Mouse (Mus musculus): ENCODE measurements around the gene Snx8. TPM values are rescaled to one million over a fixed set of nuclear protein-coding genes. Genes with fewer than 3 reads are reported as not detected.
A peak's percentile ranks its signal among the peaks of the same experiment; 100 is the strongest.

Snx8 gene
- polyA plus RNA-seq, 1 experiment from 2014 or later, result 17.3 TPM

GRCm38 (mm10) chr5:140333631-140334030 lies 55.4 kb downstream of the Snx8 start:
- Histone ChIP-seq H3K36me3 (peaks cover 2% of the 10 kb centered on the region; the same call in 1 of the 2 replicates), H3K9ac (no peak overlapping the region), H3K9me3 (no peaks in the 10 kb centered on the region), H3K4me1 (peaks cover 6% of the 10 kb centered on the region), H3K27me3 (replicated peaks) (no peaks in the 10 kb centered on the region), H3K4me2 (no peak overlapping the region), H3K4me3 (replicated peaks) (no peak overlapping the region), H3K27ac (no peak overlapping the region)
- no peak for ATAC-seq (ENCODE audit: insufficient read depth, low FRiP score, low read depth)
- WGBS, result 24% methylated on average over 2 of the region's 2 CpGs

DNA sequence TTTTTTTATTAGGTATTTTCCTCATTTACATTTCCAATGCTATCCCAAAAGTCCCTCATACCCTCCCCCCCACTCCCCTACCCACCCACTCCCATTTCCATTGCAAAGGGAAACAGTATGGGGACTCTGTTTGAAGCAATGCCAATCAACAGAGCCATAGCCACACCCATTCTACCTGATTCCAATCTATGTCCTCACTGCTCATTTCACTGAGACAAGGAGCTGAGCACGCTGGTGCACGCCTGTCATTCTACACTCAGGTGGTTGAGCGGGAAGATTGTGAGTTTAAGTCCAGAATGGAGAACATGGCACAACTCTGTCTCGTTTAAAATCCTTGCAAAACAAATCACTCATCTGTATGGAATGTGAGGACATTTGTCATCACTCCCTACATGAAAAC lies 56.5 kb downstream of the Snx8 start:
- Histone ChIP-seq H3K9me3 (no peaks in the 10 kb centered on the region), H3K4me1 (peaks cover 6% of the 10 kb centered on the region), H3K36me3 (peaks cover 6% of the 10 kb centered on the region; the same call in 1 of the 2 replicates), H3K4me2 (peak overlapping the region; percentile 87), H3K27me3 (replicated peaks) (no peaks in the 10 kb centered on the region), H3K4me3 (replicated peaks) (no peak overlapping the region), H3K27ac (no peak overlapping the region), H3K9ac (no peak overlapping the region)
- 44% methylated on average over 4 of the region's 4 CpGs for WGBS
- no peak for ATAC-seq (ENCODE audit: insufficient read depth, low FRiP score, low read depth)

- peak; percentile 78 for ATAC-seq (ENCODE audit: insufficient read depth, low FRiP score, low read depth)
- Histone ChIP-seq H3K9me3 (no peaks in the 10 kb centered on the region), H3K4me1 (peaks cover 6% of the 10 kb centered on the region), H3K27me3 (replicated peaks) (no peaks in the 10 kb centered on the region), H3K4me2 (peak within 1 kb of the TSS; percentile 87), H3K4me3 (replicated peaks) (peak within 1 kb of the TSS; percentile 75), H3K9ac (peak within 1 kb of the TSS; percentile 77), H3K36me3 (peaks cover 6% of the 10 kb centered on the region; the same call in 1 of the 2 replicates), H3K27ac (peak within 1 kb of the TSS; percentile 88)
- WGBS, result 2% methylated on average over 39 of the region's 39 CpGs
Measured at GRCm38 (mm10) chr5:140331615-140332512, 57.2 kb downstream of the Snx8 start, which contains the start of gene Mrm2. TSS of gene Mrm2 (minus strand) at chr5:140331898.

- 82% methylated on average over 5 of the region's 5 CpGs for WGBS
- no peak overlapping the region for H3K9ac ChIP-seq
- no peak overlapping the region for H3K27ac ChIP-seq
- no peak for ATAC-seq (ENCODE audit: insufficient read depth, low FRiP score, low read depth)
- H3K27me3 ChIP-seq (replicated peaks), result no peaks in the 10 kb centered on the region
- no peak overlapping the region for H3K4me2 ChIP-seq
- H3K4me3 ChIP-seq (replicated peaks), result no peak overlapping the region
- H3K36me3 ChIP-seq, result peaks cover 6% of the 10 kb centered on the region; the same call in 1 of the 2 replicates
- H3K9me3 ChIP-seq, result no peaks in the 10 kb centered on the region
- peaks cover 10% of the 10 kb centered on the region for H3K4me1 ChIP-seq
Measured at GRCm38 (mm10) chr5:140324058-140324457, 65.0 kb downstream of the Snx8 start.

DNA sequence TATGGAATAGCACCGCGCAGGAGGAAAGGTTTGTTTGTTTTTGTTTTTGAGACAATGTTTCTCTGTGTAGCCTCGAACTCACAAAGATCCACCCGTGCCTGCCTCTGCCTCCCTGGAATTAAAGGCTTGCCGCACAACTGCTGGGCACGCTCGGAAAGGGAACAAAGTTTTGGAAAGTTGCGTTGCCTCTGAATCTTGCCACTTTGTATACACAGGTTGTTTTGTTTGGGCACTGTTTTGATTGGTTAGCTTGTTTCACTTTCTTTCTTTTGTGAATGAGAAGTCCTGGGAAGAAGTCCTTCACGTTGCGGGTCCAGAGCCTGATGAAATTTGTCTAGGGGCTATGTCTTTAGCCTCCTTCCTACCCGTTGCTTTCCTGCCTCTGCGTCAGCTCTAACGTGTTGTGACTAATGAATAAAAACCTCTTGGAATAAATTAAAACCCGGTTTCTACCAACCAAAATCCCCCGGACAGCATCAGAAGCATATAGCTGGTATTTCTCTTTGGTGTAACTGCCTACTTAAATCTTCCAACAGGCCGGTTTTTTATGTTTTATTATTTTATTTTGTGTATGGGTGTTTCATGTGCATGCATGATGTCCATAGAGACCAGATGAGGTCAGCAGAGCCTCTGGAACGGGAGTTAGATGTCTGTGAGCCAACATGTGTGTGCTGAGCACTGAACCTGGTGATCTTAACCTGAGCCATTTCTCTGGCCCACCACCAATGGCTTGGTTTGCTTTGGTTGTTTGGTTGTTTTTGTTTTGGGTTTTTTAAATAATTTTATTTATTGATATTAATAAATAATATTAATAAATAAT lies 67.1 kb downstream of the Snx8 start:
- peaks cover 10% of the 10 kb centered on the region for H3K4me1 ChIP-seq
- H3K27me3 ChIP-seq (replicated peaks), result no peaks in the 10 kb centered on the region
- H3K36me3 ChIP-seq, result no peaks in the 10 kb centered on the region
- peak overlapping the region; percentile 98 for H3K9ac ChIP-seq
- H3K4me2 ChIP-seq, result peak overlapping the region; percentile 65
- no peaks in the 10 kb centered on the region for H3K9me3 ChIP-seq
- no peak for ATAC-seq (ENCODE audit: insufficient read depth, low FRiP score, low read depth)
- 2% methylated on average over 17 of the region's 17 CpGs for WGBS
- peak overlapping the region; percentile 98 for H3K4me3 ChIP-seq (replicated peaks)
- peak overlapping the region; percentile 71 for H3K27ac ChIP-seq

GRCm38 (mm10) chr5:140321042-140321755 lies 67.9 kb downstream of the Snx8 start, which contains the start of the genes Mad1l1 and Nudt1:
TSS of gene Mad1l1 (minus strand) at chr5:140321552.
TSS of gene Nudt1 (plus strand) at chr5:140321656.
- peak within 1 kb of the TSS; percentile 71 for H3K27ac ChIP-seq
- H3K9me3 ChIP-seq, result no peaks in the 10 kb centered on the region
- peak within 1 kb of the TSS; percentile 65 for H3K4me2 ChIP-seq
- H3K36me3 ChIP-seq, result no peaks in the 10 kb centered on the region
- ATAC-seq (ENCODE audit: insufficient read depth, low FRiP score, low read depth), result peak; percentile 95
- peaks cover 10% of the 10 kb centered on the region for H3K4me1 ChIP-seq
- peak within 1 kb of the TSS; percentile 98 for H3K4me3 ChIP-seq (replicated peaks)
- H3K9ac ChIP-seq, result peak within 1 kb of the TSS; percentile 98
- under 1% methylated on average over 60 of the region's 60 CpGs for WGBS
- H3K27me3 ChIP-seq (replicated peaks), result no peaks in the 10 kb centered on the region

- ATAC-seq (ENCODE audit: insufficient read depth, low FRiP score, low read depth), result no peak
- Histone ChIP-seq H3K27me3 (replicated peaks) (no peaks in the 10 kb centered on the region), H3K36me3 (peaks cover 17% of the 10 kb centered on the region), H3K4me2 (no peak overlapping the region), H3K4me1 (peaks cover 10% of the 10 kb centered on the region), H3K9ac (no peak overlapping the region), H3K27ac (no peak overlapping the region), H3K9me3 (no peaks in the 10 kb centered on the region), H3K4me3 (replicated peaks) (no peak overlapping the region)
- 83% methylated on average over 3 of the region's 3 CpGs for WGBS
Measured at GRCm38 (mm10) chr5:140316716-140317115, 72.3 kb downstream of the Snx8 start.

DNA sequence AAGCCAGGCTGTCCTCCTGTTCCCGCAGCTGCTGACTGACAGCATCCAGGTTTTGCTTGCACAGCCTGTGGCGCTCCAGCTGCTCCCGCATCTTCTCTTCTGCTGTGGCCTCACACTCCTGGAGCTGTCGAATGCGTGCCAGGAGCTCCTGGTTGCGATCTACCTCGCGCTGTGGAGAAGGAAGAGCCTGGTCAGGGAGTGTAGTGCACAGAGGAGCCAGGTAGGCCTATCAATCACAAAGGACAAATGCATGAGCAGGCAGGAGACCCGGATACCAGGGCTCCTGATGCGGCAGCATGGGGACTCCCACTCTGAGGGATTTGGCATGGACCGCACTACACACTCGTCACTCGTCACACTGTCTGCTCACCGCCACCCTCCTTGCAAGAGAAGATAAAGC lies 81.5 kb downstream of the Snx8 start:
- peaks cover 30% of the 10 kb centered on the region for H3K36me3 ChIP-seq
- 92% methylated on average over 14 of the region's 14 CpGs for WGBS
- H3K4me1 ChIP-seq, result no peaks in the 10 kb centered on the region

DNA sequence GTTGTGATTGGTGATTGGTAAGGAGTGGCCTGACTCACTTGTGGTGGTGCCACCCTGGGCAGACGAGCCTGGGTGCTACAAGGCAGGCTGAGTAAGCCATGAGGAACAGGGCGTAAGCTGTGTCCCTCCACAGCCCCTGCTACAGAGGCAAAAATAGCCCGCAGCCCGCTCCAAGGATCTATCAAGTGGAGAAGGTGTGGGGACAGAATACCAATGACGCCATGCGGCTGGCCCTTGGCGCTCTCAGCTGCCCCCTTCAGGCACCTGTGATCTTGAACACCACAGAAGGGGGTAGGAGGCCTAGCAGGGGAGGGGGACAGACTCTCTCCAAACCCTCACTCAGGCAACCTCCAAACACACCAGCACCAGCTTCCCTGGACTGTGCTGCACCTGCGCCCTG lies 83.0 kb downstream of the Snx8 start:
- 86% methylated on average over 8 of the region's 8 CpGs for WGBS
- H3K4me2 ChIP-seq, result no peak overlapping the region
- H3K27me3 ChIP-seq (replicated peaks), result no peaks in the 10 kb centered on the region
- ATAC-seq (ENCODE audit: insufficient read depth, low FRiP score, low read depth), result no peak
- peaks cover 33% of the 10 kb centered on the region for H3K36me3 ChIP-seq
- no peak overlapping the region for H3K4me3 ChIP-seq (replicated peaks)
- no peak overlapping the region for H3K9ac ChIP-seq
- H3K9me3 ChIP-seq, result no peaks in the 10 kb centered on the region
- H3K27ac ChIP-seq, result no peak overlapping the region
- no peaks in the 10 kb centered on the region for H3K4me1 ChIP-seq

More for the DNA sequence above, 81.5 kb downstream of the Snx8 start:
- no peak overlapping the region for H3K4me2 ChIP-seq
- no peak overlapping the region for H3K27ac ChIP-seq
- no peaks in the 10 kb centered on the region for H3K27me3 ChIP-seq (replicated peaks)
- no peak overlapping the region for H3K9ac ChIP-seq
- no peak for ATAC-seq (ENCODE audit: insufficient read depth, low FRiP score, low read depth)
- no peak overlapping the region for H3K4me3 ChIP-seq (replicated peaks)
- no peaks in the 10 kb centered on the region for H3K9me3 ChIP-seq

- no peak overlapping the region for H3K4me2 ChIP-seq
- H3K9ac ChIP-seq, result no peak overlapping the region
- H3K27ac ChIP-seq, result no peak overlapping the region
- H3K4me3 ChIP-seq (replicated peaks), result no peak overlapping the region
- no peak for ATAC-seq (ENCODE audit: insufficient read depth, low FRiP score, low read depth)
- no peaks in the 10 kb centered on the region for H3K9me3 ChIP-seq
- 95% methylated on average over 4 of the region's 4 CpGs for WGBS
- H3K36me3 ChIP-seq, result peaks cover 27% of the 10 kb centered on the region
- H3K27me3 ChIP-seq (replicated peaks), result no peaks in the 10 kb centered on the region
- H3K4me1 ChIP-seq, result no peaks in the 10 kb centered on the region
Measured at GRCm38 (mm10) chr5:140298291-140298690, 90.8 kb downstream of the Snx8 start.

DNA sequence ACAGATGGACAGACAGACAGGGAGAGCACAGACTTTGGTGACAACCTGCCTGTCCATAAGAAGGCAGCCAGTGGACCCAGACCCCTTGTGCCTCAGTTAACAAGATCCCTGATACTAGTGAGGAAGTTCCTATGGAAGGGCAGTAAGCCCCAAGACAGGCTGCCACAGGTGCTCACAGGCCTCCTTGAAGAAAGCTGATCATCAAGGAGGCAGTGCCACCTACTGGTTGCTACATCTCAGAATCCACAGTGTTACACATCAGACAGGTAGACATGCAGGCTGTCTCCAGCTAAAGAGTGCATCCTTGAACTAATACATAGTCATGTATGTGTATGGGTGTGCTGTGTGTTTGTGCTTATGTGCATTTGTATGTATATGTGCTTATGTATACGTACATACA lies 96.9 kb downstream of the Snx8 start:
- ATAC-seq (ENCODE audit: insufficient read depth, low FRiP score, low read depth), result no peak; the same call in 1 of the 2 replicates
- Histone ChIP-seq H3K36me3 (peaks cover 12% of the 10 kb centered on the region; the same call in 1 of the 2 replicates), H3K9ac (no peak overlapping the region), H3K27ac (no peak overlapping the region), H3K9me3 (no peaks in the 10 kb centered on the region), H3K4me3 (replicated peaks) (no peak overlapping the region), H3K4me1 (no peaks in the 10 kb centered on the region), H3K27me3 (replicated peaks) (no peaks in the 10 kb centered on the region), H3K4me2 (no peak overlapping the region)
- WGBS, result 82% methylated on average over 1 of the region's 1 CpGs

Measured in stomach, embryonic 15.5 days (tissue).